Mouse (Mus musculus) frontal cortex, postnatal 25 days (tissue): ENCODE measurements around the gene Dlgap3.

Experiments used
- DNase-seq, 2 experiments: peaks; one replicate each; pipeline ENCODE4 v3.0.0; 2022; ENCODE audit warnings: low spot score in 2 of 2

Dlgap3 gene

DNA sequence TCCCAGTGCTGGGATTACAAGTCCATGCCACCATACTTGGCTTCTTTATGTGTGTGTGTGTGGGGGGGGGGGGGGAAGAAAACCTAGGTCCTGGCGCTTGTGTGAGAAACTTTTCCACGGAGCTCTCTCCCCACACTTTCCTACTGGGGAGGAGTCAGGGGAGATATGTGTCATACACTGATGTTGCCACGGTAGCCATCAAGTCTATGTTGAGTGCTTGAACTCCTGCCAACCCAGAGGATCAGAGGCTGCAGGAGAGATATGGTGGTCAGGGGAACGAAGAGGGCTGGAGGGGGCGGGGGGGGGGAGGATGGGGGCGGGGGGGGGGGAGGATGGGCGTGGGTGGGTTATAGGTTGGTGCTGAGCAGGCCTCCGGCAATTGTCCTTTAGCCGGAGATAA lies 46.8 kb downstream of the Dlgap3 start:
- no peak for DNase-seq

DNA sequence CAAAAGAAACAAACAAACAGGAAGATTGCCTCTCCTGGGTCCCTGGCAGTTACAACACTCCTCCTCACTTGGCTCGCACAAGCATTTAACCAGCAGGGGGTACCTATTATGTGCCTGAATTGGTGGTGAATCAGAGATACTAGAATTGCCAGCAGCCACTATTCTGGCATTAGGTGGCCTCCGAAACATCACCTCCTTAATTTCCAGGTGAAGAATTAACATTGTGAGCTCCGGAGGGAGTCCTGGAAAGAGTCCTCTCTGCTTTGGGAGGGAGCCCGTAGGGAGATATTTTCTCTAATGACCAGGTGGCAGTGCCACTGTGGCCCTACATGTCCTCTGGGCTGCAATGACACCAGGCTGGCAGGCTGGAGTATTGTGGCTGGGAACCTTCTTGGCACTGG lies 47.2 kb downstream of the Dlgap3 start:
- no peak for DNase-seq

DNA sequence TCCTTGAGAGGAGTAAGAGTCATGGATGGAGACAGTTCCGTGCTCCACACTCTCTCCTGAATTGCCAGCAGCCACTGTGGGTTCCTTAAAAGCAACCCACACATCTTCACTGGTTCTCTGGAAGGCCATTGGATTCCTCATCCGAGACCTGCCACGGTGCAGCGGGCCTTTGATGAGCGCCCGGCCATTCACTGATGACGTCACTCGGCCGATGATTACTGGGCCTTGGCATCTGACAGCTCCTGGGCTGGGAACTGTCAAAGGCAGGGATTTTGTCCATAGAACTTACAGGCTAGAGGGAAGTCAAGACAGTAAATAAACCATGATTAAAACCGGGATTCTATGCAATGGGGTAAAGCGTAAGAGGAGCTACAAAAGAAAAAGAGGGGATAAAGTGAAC lies 48.0 kb downstream of the Dlgap3 start:
- no peak for DNase-seq

DNA sequence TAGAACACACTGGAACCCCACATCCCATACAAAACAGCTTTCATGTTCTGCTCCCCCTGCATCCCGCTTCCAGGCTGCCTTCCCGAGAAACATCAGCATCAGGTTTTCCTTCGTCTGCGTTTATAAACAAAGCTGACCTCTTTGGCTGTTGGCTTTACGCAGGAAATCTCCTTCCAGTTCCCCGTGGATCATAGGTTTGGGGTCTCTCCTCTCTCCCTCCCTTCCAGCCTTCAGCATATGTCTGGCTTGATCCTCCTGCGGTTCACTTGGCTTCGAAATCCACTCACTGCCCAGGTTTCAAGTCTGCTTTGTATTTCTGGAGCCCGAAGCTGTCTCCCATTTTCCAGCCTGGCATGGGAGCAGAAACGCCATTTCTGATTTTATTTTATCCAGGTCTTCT lies 54.3 kb downstream of the Dlgap3 start:
- DNase-seq: no peak

DNA sequence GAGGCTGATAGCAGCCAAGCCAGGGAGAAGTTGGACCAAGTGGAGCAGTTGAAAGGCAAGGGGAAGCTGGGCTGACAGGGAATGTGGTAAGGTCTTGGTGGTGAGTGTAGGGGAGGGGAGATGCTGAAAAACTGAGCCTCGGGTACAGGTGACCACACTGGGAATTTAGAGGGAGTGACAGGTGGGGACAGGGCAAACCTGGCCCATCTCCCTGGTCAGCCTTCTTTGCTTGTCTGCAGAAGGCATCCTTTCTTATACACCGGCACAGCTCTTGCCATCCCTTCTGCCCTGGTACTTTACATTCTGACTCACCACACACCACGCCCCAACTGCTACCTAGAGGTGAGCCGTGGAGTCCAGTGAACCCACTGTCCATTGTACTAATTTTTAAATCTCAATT lies 54.8 kb downstream of the Dlgap3 start:
- no peak for DNase-seq

DNA sequence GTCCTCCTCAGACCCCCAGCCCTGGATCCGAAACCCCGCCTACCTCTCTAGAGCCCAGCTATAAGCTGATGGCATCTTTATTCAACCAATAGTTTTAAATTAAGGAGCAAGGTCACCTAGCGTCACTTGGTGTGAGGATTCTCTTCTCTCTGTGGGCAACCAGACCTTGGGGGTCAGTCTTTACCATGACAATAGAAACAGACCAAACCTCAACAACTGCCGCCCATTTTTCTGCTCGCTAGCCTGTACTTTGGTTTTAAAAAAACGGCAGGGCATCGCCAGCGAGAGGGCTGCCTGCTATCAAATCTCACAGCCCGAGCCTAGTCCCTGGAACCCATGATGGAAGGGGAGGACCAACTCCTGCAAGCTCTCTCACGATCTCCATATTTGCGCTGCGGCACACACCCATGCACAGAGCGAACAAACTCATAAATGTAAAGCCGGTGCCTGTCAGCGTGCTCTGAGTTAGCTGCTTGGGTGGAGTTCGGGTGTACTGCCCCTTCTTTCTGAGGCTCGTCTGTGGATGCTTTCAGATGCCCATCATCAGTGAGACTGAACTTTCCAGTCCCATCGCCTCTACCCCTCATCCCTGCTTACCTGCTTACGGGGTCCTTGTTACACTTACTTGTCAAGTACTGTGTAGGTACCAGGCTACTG lies 55.6 kb downstream of the Dlgap3 start:
- no peak for DNase-seq

DNA sequence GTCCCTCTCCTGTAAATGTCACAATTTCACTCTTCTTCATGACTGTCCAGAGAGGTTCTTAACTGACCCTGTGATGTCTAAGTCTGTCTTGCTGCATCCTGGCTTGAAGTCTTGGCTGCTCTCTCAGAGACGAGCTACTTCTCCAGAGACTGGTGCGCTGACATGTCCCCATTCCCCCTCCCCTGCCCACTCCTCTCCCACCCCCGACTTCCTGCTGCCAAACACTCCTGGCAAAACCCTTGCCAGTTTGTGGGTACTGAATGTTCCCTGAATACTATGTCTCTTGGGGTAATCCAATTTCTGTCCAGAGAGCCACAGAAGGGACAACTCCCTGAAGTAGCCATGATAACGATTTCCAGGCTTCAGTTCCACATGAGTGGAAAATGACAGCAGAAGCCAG lies 57.1 kb downstream of the Dlgap3 start:
- DNase-seq: no peak

DNA sequence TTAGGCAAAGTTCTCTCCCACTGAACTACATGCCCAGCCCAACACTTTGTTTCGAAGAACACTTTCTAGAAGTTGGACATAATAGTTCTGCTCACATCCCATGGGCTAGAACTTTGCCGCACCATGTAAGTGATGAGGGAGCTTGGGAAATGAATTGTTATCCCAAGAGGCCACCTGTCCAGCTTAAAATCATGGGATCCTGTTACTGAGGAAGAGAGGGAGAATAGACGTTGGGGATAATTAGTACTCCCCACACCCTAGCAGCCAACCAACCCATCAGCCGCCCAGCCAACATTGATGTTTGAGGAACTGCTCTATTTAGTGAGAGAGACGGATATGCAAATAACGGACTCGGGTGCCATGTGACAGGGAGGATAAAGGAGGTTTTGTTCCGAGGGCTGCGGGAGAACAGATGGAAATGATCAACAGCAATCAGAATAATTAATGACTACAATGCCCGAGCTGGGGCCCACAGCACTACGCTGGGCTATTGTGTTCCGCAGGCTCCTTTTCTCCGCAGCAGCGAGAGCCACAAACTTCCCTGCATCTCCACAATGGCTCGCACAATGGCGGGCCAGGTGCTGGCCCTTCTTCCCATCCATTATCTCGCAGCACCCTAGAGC lies 58.2 kb downstream of the Dlgap3 start:
- no peak for DNase-seq

DNA sequence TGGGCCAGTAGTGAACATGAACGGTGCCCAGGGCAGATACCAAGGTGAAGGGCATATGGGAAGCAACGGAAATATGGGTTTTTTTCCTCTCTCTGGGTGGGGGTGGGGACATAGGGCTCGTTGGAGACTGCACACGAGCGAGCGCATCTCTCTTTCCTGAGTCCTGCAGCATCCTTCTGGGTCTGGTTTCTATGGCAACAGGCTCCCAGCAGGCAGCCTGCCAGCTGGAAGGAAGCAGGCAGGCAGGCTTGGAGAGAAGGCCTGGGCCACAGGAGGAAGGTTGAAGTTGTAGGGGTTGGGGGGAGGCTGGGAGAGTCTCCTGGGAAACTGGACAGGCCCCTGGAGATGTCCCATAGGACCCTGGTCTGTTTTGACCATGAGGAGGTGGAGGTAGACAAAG lies 63.0 kb downstream of the Dlgap3 start:
- peak; percentile 50 to 69 for DNase-seq

DNA sequence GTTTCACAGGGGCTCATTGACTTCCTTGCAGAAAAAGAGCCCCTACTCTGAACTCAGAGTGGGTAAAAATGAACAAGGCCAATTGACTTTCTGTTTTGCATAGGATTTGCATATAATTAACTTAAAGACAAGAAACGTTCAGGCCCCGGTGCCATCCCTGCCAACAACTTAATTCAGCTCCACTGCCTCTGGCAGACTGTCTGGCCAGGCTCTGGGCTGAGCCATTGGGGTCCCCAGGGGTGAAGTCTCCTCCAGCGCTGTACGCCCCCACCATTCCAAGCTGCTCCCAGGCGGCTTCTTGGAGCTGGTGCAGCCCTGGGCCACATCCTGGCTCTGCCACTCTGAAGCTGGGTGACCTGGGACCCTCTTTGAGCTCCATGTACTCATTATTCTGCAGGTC lies 63.5 kb downstream of the Dlgap3 start:
- DNase-seq: no peak

DNA sequence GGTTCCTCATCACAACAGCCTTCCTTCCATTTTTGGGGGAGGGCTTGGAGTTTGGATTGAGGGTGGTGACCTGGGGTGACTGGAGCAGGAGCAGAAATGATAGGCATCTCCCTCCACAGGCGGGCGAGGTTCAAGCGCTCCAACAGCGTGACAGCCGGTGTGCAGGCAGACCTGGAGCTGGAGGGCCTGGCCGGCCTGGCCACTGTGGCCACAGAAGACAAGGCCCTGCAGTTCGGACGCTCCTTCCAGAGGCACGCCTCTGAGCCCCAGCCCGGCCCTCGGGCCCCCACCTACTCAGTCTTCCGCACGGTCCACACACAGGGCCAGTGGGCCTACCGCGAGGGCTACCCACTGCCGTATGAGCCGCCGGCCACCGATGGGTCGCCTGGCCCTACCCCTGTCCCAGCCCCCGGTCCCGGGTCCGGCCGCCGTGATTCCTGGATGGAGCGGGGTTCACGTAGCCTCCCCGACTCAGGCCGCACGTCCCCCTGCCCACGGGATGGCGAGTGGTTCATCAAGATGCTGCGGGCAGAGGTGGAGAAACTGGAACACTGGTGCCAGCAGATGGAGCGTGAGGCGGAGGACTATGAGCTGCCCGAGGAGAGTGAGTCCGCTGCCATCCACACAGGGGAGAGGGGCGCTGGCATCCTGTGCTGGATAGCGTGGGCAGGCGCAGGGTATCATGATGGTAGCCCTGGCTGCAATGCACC lies 64.6 kb downstream of the Dlgap3 start:
- no peak for DNase-seq

DNA sequence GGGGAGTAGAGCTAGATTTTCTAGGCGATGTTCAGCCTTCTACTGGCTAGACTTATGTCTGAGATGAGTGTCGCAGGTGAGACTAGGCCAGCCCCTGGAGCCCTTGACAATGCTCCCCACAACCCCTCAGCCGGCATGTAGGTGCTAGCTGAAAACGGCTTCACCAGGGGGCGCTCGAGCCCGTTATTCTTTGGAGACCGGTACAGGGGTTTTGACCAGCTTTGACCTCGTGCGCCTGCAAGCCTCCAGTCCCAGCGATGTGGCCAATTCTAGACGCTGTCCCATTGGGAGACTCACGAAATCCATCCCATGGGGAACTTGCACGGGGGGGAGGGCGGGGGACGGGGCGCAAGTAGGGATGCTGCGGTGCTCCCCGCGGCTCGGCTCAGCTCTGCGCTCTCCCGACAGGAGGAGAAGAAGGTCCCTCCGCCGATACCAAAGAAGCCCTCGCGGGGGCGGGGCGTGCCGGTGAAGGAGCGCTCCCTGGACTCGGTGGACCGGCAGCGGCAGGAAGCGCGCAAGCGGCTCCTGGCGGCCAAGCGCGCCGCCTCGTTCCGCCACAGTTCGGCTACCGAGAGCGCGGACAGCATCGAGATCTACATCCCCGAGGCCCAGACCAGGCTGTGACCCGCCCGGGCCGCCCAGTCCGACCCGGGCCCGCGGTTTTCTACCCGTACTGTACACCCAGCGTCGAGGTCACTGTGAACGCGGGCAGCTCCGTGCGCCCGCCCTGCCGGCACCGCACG lies 66.9 kb downstream of the Dlgap3 start:
- DNase-seq: peak; percentile 73 to 77

DNA sequence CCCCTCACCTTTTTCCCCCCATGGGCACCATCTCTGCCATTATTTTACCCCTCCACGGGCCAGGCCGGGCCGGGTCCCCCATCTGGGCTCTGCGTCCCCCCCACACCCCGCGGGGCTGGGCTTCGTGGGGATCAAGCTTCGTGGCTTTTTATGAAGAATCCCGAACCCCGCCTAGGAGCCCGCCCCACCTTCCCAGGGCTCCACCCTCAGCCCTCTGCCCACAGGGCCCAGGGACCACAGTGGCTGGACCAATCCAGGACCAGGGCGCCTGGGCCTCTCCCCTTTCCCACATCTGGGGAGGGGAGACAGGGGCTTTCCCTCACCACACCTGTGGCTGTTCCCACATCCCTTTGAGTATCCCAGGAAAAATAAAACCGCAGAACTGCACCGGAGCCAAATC lies 67.6 kb downstream of the Dlgap3 start:
- DNase-seq: no peak

DNA sequence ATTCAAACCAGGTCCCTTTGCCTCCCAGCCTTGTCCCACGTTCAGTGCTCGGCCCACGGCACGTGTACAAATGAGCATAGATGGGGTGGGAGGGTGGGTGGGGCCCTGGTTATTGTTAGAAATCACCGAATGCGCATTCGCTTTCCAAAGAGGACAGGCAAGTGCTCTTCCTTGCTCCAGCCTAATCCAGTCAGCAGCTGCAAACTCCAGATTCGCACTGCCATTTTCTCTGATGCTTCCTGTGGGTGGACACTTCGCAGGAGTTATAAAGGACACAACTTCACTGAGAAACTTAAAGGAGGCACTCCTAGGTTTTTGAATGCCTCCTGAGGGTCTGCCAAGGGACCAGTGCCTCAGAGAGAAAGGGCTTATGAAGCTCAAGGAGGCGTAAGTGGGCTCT lies 68.3 kb downstream of the Dlgap3 start:
- DNase-seq: no peak

DNA sequence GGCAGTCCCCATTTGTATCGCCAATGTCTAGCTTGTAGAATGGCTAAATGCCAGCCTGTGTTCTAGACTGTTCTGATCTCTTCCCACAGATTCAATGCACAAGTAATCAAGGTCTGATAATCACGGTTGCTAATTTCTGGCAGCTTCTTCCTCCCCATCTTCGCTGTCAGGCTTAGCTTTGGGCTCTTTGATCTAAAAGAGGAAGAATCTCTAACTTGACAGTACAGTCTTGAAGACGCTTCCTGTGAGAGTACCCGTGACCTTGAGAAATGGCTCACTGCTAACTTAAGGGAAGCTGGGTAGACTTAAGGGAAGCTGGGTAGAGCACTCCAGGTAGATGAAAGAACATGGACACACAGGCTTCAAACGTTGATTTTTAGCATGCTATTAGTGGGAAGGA lies 73.7 kb downstream of the Dlgap3 start:
- no peak for DNase-seq

DNA sequence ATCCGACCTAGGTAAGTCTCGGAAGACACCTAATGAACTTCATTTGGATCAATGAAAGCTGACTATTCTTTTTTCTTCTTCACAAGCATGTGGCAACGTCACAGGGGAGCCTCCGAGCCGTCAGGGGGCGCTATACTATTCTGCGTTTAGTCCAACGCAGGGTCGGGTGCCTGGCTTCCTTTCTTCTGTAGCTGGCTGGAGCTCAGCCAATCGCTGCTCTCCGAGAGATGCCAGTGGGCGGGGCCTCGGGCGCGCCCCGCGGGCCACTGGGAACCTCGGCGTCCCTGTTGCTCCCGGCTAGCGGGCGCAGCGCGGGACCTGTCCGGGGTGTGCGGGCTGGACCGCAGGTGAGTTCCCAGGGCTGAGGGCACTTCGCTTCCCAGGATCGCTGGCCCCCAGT lies 74.5 kb downstream of the Dlgap3 start, which contains the start of gene Smim12:
Smim12 (plus strand) TSS at position 233 of the 400 bp plus-strand sequence.
- DNase-seq: peak; percentile 99 to 100

DNA sequence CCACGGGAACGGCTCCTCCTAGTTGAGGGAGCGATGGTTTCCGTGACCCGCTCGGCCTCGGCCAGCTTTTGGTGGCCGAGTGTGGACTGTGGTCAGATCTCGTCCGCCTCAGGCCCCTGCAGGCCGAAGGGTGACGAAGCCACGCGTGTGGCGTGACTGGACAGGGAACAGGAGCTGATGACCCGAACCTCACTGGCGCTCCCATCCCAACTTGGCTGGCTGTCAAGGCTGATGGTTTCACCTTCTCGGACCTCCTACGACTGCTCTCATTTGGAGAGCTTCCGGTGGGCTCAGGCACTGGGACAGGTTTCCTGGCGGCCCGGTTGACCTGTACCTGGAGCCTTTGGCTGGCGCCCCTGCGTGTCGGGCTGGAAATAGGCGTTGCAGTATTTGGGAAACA lies 74.9 kb downstream of the Dlgap3 start:
- no peak for DNase-seq

DNA sequence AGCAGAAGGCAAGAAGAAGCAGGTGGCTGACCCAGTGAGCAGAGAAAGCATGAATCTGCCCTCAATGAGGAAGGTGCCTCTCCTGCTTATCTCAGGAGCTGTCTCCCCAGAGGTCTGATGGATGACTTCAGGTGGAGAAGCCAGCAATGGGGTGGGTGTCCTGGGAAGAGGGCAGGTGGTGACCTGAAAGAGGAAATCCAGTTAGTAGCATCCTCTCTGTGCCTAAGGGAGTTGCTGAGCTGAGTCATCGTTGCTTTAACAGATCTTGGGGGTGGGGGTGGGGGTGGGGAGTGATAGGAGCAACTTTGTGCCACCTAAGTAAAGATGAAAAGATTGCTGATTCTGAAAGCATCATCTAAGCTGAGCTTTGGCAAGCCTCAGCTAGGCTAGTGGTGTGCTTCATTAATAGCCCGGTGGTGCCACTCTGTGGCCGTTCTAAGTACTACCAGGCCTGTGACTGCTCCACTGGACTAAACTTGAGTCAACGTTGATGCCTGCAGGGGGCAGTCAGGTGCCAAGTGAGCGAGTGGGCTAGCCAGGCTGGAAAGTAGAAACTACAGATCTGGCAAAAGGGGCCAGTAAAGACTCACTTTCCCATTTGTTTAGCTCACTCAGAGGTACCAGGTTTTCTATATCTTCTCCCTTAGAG lies 80.8 kb downstream of the Dlgap3 start:
- DNase-seq: peak; percentile 97 to 98

DNA sequence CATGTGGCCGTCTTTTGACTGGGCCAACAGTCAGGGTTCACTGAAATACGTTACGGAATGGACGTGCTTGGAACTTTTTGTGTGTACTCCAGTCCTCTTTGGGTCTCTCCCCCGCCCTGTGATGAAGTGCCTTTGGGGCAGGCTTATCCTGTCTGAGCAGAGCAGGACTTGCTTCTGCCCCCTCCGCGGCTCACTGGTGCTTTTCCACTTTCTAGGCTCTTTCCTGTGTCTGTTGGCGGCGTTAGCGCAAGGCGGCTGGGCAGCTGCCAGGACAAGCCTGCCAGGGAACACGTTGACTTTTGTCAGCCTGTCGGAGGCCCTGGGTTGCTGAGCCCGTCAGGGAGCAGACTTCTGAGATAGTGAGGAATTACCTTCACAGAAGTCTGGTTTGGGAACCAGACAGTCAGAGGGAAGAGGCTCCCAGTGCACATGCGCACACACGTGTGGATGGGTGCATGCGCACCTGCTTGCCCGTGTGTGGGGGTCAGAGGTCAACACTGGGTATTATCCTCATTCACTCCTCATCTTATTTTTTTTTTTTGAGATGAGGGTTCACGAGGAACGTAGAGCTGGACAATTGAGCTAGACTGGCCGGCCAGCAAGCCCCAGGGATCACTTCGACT lies 83.1 kb downstream of the Dlgap3 start:
- no peak for DNase-seq

DNA sequence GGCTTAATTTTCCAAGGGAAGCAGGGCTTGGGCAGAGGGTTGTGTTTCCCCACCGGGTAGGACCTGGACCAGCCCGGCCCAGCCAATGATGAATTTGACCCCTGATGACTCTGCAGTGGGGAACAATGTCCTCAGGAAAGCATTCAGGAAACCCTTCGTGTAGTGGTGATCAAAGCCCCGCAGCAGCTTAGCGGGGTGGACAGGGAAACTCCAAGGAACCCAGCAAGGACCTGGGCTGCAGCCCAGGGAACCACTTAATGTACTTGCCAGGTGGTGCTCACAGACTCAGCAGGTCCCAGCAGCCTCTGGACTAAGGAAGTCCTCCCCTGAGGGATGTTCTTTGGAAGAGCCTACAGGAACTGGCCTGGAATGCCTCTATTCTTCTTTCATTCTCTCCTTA lies 87.7 kb downstream of the Dlgap3 start:
- no peak for DNase-seq

DNA sequence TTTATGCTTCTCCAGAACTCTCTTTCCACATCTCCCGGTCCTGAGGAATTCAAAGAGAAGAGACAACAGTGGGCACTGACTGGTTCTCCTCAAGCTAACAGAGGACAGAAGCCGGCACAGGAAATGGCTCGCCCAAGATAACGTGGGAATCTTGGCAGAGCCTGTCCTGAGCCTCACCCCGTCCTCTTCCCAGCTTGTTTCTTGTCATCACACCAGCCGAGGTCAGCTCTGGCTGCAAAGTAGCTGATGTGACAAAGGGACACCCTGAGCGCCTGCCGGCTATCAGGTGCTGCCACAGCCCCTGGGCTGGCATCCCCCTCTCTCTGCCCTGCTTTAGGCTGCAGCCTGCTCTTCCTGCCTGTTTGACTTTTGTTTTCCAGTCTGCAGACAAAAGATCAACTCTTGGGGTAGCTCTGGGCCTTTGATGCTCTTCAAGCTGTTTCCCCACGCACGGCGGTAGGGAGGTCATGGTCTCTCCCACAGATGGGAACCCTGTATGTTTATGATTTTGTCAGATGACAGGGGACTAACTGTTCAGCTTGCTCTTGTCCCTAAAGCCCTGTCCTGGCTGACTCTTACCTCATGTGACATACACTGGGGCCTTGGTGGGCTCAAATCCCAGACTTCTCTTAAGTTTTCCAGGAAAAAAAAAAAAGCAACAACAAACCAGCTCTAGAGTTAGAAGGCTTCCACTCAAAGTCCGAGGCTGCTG lies 89.3 kb downstream of the Dlgap3 start:
- DNase-seq: no peak
